Mouse (Mus musculus) frontal cortex, adult 2 months (tissue): ENCODE measurements around the gene Slc16a14. TPM values are rescaled to one million over a fixed set of nuclear protein-coding genes. Genes with fewer than 3 reads are reported as not detected.
"Not testable (repeated sequence)": the region's sequence is repeated elsewhere in the genome, so short reads cannot be mapped to it uniquely, and the experiment has no call there.

Experiments
- DNase-seq, 2 experiments: peaks; one replicate each; pipeline ENCODE4 v3.0.0; 2022; ENCODE audit warnings: low spot score in 1 of 2; ENCODE audit errors: extremely low spot score in 1 of 2
- polyA plus RNA-seq: library from polyadenylated mRNA; depleted of rRNA; stranded (reverse); fragments of >200 nt; gene quantifications from 2 replicates; pipeline ENCODE4 v1.2.3, GENCODE M21; 2012; rRNA removed

Slc16a14 gene
- polyA plus RNA-seq: 6.9 and 8.0 TPM in 2 replicates

DNA sequence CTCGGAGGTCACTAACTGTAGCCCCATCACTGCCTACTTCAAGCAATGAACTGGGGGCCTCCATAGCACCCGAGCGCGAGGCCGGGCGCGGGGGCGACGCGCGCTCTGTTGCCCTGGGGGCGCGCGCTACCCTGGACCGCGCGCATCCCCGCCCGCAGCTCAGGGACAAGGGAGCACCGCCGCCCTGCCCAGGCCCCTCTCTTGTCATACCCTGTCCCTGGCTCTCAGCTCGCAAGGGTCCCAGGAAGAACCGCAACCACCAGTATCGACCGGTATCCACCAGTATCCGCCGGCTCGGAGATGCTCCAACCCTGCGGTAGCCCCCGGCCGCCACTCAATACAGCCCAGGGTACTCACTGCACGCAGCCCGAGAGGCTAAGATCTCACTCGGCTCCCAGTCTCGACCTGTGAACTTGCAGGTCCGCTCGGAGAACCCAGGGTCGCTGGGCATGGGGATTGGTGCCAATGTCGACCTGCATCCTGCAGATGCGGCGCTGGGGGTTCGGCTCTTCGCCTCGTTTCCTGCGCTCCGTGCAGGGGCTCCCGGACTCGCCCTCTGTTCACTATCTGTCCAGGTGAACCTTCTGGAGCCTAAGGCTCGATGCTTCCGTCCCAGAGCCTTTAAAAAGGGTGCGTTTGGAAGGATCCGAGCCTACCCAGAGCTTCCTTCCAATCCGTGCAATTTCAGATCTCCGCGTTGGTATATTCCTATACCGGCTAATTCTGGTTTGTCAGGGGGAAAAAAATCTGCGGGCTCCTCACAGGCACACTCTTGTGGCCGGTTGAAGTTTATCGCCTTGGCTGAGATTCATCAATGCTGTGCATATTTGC is at the start of gene Slc16a14:
Gene Slc16a14, minus strand, starts transcription at position 632 of the 831 bp plus-strand sequence.
- DNase-seq: peak; percentile 14 to 75

DNA sequence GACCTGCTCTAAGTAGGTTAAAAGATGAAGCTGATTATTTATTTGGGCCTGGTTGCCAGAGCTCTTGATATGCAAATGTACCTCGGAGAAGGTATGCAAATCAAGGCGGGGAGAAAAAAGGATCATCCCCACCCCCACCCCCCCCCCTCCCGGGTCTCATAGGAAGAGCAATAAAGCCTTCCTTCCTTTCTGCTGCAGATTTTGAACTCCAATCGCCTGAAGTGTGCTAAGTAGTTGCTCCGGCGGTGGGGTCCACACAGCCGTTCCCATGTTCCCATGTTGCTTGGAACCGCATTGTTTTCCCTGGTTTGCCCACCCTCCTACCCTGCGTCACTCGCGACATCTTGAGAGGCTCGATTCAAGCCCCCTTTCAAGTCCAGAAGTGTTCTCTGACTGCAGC is 26.8 kb upstream of the Slc16a14 start:
- not testable (repeated sequence) for DNase-seq

- DNase-seq: not testable (repeated sequence)
These were observed 22.8 kb upstream of the Slc16a14 start for GRCm38 (mm10) chr1:84957713-84958112.

DNA sequence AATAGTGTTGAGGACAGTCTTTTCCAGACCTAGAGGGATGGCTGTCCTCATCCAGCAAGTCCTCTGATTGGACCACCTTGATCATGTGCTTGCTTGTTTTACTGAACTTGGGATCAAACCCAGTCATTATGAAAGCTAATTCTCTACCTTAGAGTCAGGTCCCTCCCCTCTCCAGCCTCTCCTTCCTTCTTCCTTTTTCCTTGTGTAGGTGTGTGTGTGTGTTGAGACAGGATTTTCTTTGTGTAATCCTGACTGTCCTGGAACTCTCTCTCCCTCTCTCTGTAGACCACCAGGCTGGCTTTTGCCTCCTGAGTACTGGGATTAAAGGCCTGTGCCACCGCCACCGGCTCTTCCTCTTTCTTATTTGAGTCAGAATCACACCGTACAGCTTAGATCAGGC is 21.8 kb upstream of the Slc16a14 start:
- not testable (repeated sequence) for DNase-seq

GRCm38 (mm10) chr1:84952456-84953181 is 17.7 kb upstream of the Slc16a14 start:
- DNase-seq: no peak

DNA sequence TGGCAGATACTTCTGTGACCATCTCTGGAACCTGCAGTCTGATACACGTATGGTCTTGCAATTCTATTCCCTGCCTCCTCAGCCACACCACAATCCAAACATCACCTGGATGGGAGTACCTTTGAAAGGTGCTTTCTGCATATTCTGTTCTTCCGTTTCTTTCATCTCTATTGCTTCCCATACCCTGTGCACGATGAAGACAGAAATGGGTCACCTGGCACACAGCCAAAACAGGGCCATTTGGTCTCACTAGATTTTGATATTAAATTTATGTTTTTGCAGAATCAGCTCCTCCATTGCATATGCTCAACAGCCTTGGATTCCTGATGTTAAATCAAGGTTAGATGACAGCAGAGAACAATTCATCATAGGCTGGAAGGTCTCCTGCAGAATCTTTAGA is 16.6 kb upstream of the Slc16a14 start:
- DNase-seq: no peak

DNA sequence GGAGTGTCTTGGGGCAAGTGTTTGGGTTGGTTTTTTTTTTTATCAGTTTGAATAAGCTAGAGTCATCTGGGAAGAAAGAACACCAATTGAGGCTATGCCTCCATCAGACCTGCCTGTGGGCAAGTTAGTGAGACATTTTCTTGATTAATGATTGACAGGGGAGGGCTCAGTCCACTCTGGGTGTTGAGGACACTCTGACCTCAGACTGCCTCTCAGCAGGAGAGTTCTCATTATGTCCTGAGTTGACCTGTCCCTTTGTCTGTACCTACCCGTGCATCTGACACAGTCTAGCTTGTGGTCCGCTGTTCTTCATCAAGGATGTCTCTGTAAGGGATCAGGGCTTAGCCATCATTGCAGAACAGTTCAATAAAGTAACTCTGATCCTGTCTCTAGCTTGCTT is 12.5 kb upstream of the Slc16a14 start:
- DNase-seq: no peak

DNA sequence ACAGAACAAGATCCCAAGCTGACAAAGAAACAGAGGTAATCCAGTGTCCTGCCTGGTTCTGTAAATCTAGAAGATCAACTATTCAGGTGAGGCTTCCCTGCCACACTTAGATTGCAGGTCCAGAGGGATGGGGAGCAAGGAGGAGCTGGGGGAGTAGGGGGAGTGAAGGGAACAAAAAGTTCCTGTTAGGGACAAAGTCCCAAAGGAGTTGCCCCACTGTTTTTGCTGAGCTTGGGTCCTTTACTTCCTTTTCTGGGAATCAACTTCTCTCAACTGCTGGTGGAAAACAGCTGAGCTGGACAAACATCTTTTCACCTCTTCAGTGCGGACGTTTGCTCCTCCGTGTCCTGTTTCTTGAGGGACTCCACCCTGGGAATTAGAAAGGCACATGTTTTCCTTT is 11.0 kb upstream of the Slc16a14 start:
- DNase-seq: no peak

- no peak for DNase-seq
These were observed 8.6 kb upstream of the Slc16a14 start for GRCm38 (mm10) chr1:84943549-84943948.

GRCm38 (mm10) chr1:84942666-84943065 is 7.7 kb upstream of the Slc16a14 start:
- no peak for DNase-seq

DNA sequence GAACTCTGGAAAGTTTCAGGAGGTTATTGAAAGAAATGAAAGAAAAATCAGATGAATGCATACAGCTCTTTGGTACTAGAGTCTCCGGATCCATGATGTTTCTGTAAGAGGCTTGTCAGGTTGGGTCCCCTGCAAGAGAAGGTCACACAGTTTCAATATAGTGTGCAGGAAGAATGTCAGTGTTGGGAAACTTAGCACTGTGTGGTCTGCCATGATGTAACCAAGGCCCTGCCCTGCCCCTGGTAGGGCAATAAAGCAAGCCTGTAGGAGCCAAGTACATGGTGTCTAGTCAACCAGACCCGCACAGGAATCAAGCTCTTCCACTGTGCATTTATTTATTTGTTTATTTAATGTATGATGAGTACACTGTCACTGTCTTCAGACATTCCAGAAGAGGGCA is 5.4 kb upstream of the Slc16a14 start:
- no peak for DNase-seq

- no peak for DNase-seq
These were observed 4.5 kb upstream of the Slc16a14 start for GRCm38 (mm10) chr1:84939466-84939865.

DNA sequence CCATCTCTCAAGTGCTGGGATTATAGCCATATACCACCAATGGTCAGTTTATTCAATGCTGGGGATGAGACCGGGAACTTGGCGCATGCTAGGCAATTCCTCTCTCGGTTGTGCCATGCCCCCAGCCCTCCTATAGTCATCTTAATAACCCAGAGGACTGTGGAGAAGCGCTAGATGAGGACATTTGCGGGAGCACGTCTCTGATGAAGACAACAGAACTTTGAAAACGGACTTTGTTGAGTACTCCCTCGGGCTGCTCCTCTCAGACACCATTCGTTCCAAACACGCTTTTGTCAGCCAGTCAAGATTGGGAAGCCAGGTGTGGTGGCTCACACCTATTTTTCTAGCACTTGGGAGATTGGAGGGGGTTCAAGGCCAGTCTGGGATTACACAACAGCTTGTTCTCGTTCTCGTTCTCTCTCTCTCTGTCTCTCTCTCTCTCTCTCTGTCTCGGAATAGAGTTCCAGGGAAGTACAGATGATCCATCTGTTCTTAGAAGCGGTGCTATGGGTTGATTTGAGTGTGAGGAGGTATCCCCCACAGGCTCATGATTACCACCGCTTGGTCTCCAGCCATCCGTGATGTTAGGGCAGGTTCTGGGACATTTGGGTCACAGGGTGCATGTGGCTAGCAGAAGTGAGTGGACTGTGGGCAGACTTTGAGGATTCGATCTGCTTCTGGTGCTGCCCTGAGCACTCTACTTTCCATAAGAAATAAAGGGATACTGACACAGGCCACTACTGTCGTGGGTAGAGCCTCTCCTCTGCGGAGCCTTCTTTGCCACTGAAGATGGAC is 2.0 kb upstream of the Slc16a14 start:
- DNase-seq: peak in 1 of 2 experiments; percentile 5

DNA sequence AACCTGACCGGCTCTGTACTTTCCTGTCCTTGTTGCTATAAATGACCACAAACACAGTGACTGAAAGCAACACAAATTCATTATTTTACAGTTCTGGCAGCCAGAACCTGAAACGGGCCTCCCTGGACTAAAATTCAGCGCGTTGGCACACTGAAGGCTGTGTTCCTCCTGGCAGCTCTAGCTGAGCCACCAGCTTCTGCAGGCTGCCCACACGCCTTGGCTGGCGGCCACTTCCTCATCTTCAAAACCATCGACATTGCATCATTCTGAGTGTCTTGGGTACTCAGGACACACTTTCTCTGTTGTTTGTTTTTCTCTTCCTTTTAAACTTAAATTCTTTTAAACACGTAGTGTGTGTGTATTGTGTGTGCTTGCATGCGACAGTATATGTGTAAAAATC is 734 bp upstream of the Slc16a14 start:
- DNase-seq: peak; percentile 82 to 92

GRCm38 (mm10) chr1:84934151-84934502 is 807 bp downstream of the Slc16a14 start:
- DNase-seq: no peak

DNA sequence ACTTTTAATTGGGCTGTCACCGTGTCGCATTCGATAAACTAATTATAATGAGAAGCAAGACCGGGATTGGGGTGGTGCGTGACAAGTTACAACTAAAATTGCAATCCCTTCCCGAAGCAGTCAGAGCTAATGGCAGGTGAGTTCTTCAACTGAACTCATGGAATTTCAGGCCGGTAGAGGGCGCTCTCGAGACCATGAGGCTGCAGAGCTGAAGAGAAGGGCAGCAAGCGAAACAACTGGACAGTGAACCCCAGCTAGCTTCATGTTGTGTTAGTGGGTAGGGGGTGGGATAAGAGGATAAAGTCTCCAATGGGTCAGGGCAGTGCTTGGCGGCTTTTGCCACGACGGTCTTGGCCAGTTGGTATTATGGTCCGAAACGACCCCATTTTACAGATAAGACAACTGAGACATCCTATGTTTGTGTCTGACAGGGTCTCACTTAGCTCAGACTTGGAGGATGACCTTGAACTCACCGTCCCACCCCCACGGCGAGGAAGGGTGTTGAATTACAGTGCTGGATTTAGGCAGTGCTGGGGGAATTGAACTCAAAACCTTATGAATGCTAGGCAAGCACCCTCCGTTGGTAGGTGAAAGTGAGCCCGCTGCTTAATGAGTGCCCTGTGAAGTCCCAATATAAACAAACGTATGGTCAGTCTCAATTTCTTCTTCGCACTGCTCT is 1.3 kb downstream of the Slc16a14 start:
- DNase-seq: peak; percentile 69 to 95

DNA sequence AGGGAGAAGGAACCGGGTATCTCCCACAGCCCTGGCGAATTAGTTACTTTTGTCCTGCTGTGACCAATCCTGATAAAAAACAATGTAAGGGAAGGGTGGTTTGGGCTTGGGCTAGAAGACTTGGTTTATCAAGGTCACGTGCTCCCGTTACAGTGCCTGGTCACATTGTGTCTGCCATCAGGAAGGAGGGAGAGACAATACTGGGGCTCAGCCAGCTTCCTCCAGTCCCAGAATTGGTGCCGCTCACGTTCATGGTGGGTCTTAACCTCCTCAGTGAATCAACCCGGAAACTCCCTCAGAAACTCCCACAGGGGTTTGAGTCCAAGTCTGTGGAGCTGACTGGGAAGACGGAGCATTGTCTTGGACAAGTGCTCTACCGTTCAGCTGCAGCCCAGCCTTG is 9.3 kb downstream of the Slc16a14 start:
- no peak for DNase-seq

DNA sequence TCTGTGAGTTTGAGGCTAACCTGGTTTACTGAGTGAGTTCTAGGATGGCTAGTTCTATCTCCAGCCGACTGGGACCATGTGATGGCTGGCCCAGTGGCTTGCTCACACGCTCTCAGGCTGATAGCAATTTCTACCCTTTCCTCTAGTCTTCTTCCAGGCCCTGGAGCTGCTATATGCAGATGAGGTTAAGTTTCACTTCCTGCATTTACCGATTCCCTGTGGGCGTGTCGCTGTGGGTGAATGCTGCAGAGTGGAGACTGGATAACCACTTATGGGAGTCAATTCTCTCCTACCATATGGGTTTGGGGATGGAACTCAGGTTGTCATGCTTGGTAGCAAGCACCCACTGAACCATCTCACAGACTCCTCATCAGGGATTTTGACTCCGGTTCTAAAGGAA is 10.8 kb downstream of the Slc16a14 start:
- no peak for DNase-seq

DNA sequence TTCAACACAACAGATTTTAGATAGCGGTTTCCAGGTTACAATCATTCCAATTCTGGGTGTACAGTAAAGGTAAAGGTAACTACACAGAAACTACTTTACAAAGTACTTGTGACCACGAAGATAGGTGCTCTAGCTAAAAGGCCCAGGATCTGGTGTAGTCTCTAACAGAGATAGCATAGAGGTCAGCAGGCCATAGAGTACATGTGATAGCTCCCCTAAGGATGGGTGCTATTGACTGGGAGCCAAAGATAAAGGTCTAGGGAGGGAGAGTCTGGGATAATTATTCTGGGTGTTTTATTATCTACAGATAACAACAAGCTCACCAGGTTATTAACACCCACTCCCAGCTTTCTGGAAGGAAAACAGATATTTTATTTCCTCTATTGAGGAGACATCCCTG is 11.5 kb downstream of the Slc16a14 start:
- no peak for DNase-seq

DNA sequence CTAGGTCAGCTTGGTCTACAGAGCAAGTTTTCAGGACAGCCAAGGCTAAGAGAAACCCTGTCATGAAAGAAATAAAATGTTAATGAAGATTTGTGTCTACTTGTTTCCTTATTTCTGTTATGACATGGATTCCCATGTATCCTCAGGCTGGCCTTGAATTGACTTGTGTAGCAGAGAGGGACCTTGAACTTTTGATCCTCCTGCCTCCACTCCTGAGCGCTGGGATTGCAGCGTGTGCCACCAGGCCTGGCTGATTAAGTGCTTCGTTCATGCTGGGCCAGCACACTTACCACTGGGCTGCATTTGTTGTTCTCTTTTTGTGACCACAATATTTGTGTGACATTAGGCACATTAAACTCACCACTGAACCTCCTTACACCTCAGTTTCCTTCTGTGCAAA is 16.1 kb downstream of the Slc16a14 start:
- no peak for DNase-seq

- DNase-seq: no peak
These were observed 19.9 kb downstream of the Slc16a14 start for GRCm38 (mm10) chr1:84915010-84915409.
